Mouse (Mus musculus) gastrocnemius, adult 18-20 months (tissue): ENCODE results near the gene Henmt1. TPM values are rescaled to one million over a fixed set of nuclear protein-coding genes. Genes with fewer than 3 reads are reported as not detected.

Experiments used
- DNase-seq: peaks from one replicate; pipeline ENCODE4 v3.0.0; 2021; ENCODE audit warnings: low spot score
- total RNA-seq, 2 experiments: library from RNA; stranded (reverse); gene quantifications; 2 replicates each; pipeline ENCODE4 v1.2.3; 2021

Henmt1 gene
- total RNA-seq, 2 experiments from 2014 or later: not detected

DNA sequence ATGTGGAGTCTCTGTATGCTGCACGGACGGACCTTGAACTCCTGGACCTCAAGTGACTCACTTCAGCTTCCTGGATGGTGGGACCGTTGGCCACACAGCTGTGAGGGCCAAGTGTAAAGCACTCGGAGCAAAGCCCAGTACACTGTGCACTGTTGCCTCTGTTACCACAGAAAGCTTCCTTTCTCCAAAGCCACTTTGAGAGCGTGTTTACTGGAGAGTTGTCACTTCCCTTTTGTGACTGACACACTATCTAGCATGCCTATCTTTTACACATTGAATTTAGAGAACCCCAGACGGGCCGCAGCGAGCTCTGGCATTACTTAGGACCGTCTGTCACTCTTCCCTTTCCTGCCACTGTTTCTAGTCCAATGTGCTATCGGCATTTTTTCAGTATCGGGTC, 57.6 kb downstream of the Henmt1 start:
- no peak for DNase-seq

DNA sequence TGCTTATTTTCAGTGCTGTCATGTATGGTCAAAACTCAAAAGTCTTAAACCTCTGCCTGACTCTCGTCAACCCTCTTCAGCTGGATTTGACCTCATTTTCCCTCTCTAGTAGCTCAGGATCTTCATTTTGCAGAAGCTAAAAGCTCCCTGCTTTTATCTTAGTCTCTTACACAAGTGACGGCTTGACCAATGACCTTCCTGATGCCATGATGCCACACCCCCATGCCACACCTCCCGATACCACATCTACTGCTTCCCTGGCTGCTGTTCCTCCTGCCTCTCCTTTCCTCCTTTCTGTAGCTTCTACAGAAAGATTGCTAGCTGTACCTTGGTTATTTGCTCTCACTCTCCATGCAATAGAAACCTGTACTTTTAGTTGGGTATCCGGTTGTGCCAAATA, 58.1 kb downstream of the Henmt1 start:
- DNase-seq: no peak

- no peak for DNase-seq
These were observed 59.5 kb downstream of the Henmt1 start for GRCm38 (mm10) chr3:108999173-108999572.

DNA sequence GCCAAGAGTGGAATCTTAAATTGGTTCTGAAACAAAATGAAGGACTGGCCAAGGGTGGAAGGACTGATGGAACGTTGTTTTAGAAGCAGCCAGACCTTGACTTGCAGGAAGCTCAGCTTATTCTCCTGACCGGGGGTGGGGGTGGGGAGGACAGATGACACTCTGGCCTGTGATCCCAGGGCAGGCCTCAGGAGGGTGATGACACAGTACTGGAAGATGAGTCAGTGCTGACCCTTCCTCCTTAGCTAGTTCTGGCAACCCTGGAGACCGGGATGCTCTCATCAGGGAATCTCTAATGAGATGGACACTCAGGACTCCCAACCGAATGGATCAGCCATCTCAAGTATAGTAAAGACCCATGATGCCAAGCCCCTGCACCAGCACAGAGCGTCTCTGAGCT, 66.1 kb downstream of the Henmt1 start:
- no peak for DNase-seq

DNA sequence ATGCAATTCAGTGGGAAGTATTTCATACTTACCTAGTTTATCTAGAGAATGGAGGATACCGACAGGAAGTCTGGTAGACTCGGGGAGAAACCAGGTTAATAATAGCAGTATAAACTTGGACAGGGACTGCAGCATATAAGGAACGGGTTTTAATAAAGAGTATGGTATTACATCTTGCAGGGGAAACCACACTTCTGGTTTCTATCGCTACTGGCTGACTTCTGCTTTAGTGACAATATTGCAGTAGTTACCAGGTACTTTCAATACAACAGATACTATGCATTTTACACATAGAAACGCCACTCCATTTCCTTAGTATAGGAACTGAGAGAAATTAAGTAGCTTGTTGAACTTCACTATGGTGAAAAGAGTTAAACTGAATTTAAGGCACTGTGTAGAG, 68.5 kb downstream of the Henmt1 start:
- DNase-seq: no peak

Other genes with a start within 250 kb of the Henmt1 start
- gene Gpsm2, start 217.6 kb upstream of the Henmt1 start, total RNA-seq: under 1 TPM; 0.78 to 0.97 TPM
- under 1 TPM; 0.14 to 0.30 TPM for gene Aknad1, start 200.2 kb upstream of the Henmt1 start, total RNA-seq
- 10 to 100 TPM; 37.0 to 39.0 TPM for gene Stxbp3, start 99.3 kb upstream of the Henmt1 start, total RNA-seq
- gene Fndc7, start 49.9 kb upstream of the Henmt1 start, total RNA-seq: not detected
- gene Prpf38b, start 28.1 kb upstream of the Henmt1 start, total RNA-seq: 10 to 100 TPM; 12.7 to 17.3 TPM
- gene Gm9857, start 572 bp downstream of the Henmt1 start, total RNA-seq: not detected
- gene Fam102b, start 87.7 kb downstream of the Henmt1 start, total RNA-seq: 1 to 10 TPM; 5.2 to 6.1 TPM
- not detected for gene Slc25a54, start 140.6 kb downstream of the Henmt1 start, total RNA-seq
- 1 to 10 TPM; 3.2 to 3.8 TPM for gene Slc25a24, start 183.3 kb downstream of the Henmt1 start, total RNA-seq